Mouse (Mus musculus): ENCODE data around the gene S100a5. TPM values are rescaled to one million over a fixed set of nuclear protein-coding genes. Genes with fewer than 3 reads are reported as not detected.

The S100a5 gene
- total and polyA plus RNA-seq, 3 experiments: not detected

DNA sequence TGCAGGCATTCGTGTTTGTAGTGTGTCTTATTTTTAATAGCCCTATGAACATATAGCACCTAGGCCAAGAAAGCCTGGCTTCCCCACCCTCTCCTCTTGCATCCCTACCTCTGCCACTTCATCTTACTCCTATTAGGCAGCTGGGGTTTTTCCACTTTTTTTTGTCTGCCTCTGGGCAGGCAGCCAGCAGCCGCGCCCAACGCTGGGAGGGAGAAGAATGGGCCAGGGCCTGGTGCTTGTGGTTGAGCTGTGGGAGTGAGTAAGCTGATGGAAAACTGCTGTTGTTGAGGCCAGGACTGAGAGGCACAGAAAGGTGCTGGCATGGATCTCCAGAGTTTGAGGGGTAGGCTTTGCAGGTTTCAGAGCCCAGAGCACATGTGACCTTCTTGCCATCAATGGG is 3.9 kb upstream of the S100a5 start:
- dilution Hi-C loops (cut with MboI; ENCODE audit: extremely low pct_ligation_motif_present, extremely low pct_unique_long_range_greater_than_20kb, low sequenced_read_pairs): no loop called here
- H3K27ac ChIP-seq (ENCODE audit: insufficient read depth, low read depth): no peak overlapping the region
- TF ChIP-seq E2F4 (IDR thresholded peaks at IDR 0.05; ENCODE audit: insufficient replicate concordance, low read depth, low read length): no peak
- TF ChIP-seq POLR2AphosphoS2 (IDR thresholded peaks at IDR 0.05; ENCODE audit: low read depth, low read length): no peak
- TF ChIP-seq ELF1 (IDR thresholded peaks at IDR 0.05; ENCODE audit: low read depth, low read length): no peak
- no peak for TF ChIP-seq NELFE (IDR thresholded peaks at IDR 0.05; ENCODE audit: low read depth, low read length)
- no peak for TF ChIP-seq JUND (conservative IDR thresholded peaks at IDR 0.05; ENCODE audit: low read depth, low read length)
- TF ChIP-seq SIN3A (IDR thresholded peaks at IDR 0.05; ENCODE audit: low read length): no peak
- TF ChIP-seq CHD1 (IDR thresholded peaks at IDR 0.05; ENCODE audit: low read depth, low read length): no peak
- TF ChIP-seq ETS1 (conservative IDR thresholded peaks at IDR 0.05; ENCODE audit: low read depth, low read length): no peak
- no peak for TF ChIP-seq USF1 (IDR thresholded peaks at IDR 0.05; ENCODE audit: low read depth, low read length)
- TF ChIP-seq MXI1 (IDR thresholded peaks at IDR 0.05; ENCODE audit: low read depth, low read length): no peak
- TF ChIP-seq USF2 (conservative IDR thresholded peaks at IDR 0.05; ENCODE audit: low read depth, low read length): no peak
- TF ChIP-seq ZKSCAN1 (IDR thresholded peaks at IDR 0.05; ENCODE audit: borderline replicate concordance, low read depth, low read length): no peak
- TF ChIP-seq BHLHE40 (IDR thresholded peaks at IDR 0.05; ENCODE audit: low read depth, low read length): no peak
- TF ChIP-seq ZMIZ1 (IDR thresholded peaks at IDR 0.05; ENCODE audit: low read depth, low read length): no peak
- no peak overlapping the region for H3K4me3 ChIP-seq (replicated peaks in 1 of 3; ENCODE audit: low read depth in 2 of 3, low read length in 2 of 3, poor library complexity in 1 of 3)
- H3K9me3 ChIP-seq (replicated peaks; ENCODE audit: low read length): no peaks in the 10 kb centered on the region
- peaks cover 2% of the 10 kb centered on the region for H3K27me3 ChIP-seq (replicated peaks)
- H3K36me3 ChIP-seq (replicated peaks in 1 of 2; ENCODE audit: control insufficient read depth in 1 of 2, insufficient read depth in 1 of 2, low read length in 1 of 2): no peaks in the 10 kb centered on the region
- no peak for DNase-seq (ENCODE audit: extremely low read depth)
- in situ Hi-C loops (cut with MboI; ENCODE audit: low pct_ligation_motif_present, low pct_unique_long_range_greater_than_20kb, low sequenced_read_pairs): no loop called here
- H3K9ac ChIP-seq (ENCODE audit: insufficient read depth, low read depth): no peak overlapping the region
- no peak overlapping the region for H3K4me2 ChIP-seq (ENCODE audit: insufficient read depth, low read depth, poor library complexity, severe bottlenecking)
- peaks cover 0 to 21% of the 10 kb centered on the region in 2 experiments; a peak in 2 of 4 replicates for H3K4me1 ChIP-seq (ENCODE audit: control insufficient read depth in 1 of 2, insufficient read depth in 2 of 2)
- no peaks in the 10 kb centered on the region for H3K79me2 ChIP-seq (replicated peaks; ENCODE audit: control insufficient read depth, extremely low read depth, insufficient read depth, poor library complexity, severe bottlenecking)

DNA sequence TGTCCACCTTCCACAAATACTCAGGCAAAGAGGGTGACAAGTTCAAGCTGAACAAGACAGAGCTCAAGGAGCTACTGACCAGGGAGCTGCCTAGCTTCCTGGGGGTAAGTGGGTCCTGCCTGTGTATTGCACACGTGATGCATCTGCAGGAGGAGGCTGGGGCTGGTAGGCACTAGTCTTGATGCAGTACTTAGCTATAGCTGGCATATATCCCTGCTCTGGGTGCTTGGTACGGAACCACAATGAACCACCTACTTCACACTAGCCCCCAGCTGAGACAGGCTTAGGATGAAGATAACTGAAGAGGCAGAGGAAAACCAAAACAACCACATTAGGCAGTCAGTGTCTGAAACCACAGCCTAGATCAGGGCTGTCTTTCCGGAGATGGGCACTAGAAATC is 3.3 kb upstream of the S100a5 start:
- Histone ChIP-seq H3K36me3 (replicated peaks in 1 of 2; ENCODE audit: control insufficient read depth in 1 of 2, insufficient read depth in 1 of 2, low read length in 1 of 2) (no peaks in the 10 kb centered on the region), H3K4me2 (ENCODE audit: insufficient read depth, low read depth, poor library complexity, severe bottlenecking) (no peak overlapping the region), H3K79me2 (replicated peaks; ENCODE audit: control insufficient read depth, extremely low read depth, insufficient read depth, poor library complexity, severe bottlenecking) (no peaks in the 10 kb centered on the region), H3K9ac (ENCODE audit: insufficient read depth, low read depth) (no peak overlapping the region), H3K4me3 (replicated peaks in 1 of 3; ENCODE audit: low read depth in 2 of 3, low read length in 2 of 3, poor library complexity in 1 of 3) (no peak overlapping the region), H3K9me3 (replicated peaks; ENCODE audit: low read length) (no peaks in the 10 kb centered on the region), H3K27me3 (replicated peaks) (peaks cover 2% of the 10 kb centered on the region), H3K27ac (ENCODE audit: insufficient read depth, low read depth) (no peak overlapping the region), H3K4me1 (ENCODE audit: control insufficient read depth in 1 of 2, insufficient read depth in 2 of 2) (peaks cover 0 to 24% of the 10 kb centered on the region in 2 experiments; a peak in 2 of 4 replicates)
- in situ Hi-C loops (cut with MboI; ENCODE audit: low pct_ligation_motif_present, low pct_unique_long_range_greater_than_20kb, low sequenced_read_pairs): no loop called here
- TF ChIP-seq MXI1 (IDR thresholded peaks at IDR 0.05; ENCODE audit: low read depth, low read length): no peak
- TF ChIP-seq MEF2A (IDR thresholded peaks at IDR 0.05; ENCODE audit: borderline replicate concordance, low read depth, low read length): no peak
- TF ChIP-seq UBTF (IDR thresholded peaks at IDR 0.05; ENCODE audit: low read depth, low read length): no peak
- no peak for TF ChIP-seq MAZ (IDR thresholded peaks at IDR 0.05; ENCODE audit: low read depth, low read length)
- TF ChIP-seq ETS1 (conservative IDR thresholded peaks at IDR 0.05; ENCODE audit: low read depth, low read length): no peak
- no peak for TF ChIP-seq HCFC1 (IDR thresholded peaks at IDR 0.05; ENCODE audit: low read depth, low read length)
- no peak for TF ChIP-seq TBP (conservative IDR thresholded peaks at IDR 0.05; ENCODE audit: low read depth, low read length)
- no peak for TF ChIP-seq BHLHE40 (IDR thresholded peaks at IDR 0.05; ENCODE audit: low read depth, low read length)
- no peak for TF ChIP-seq ELF1 (IDR thresholded peaks at IDR 0.05; ENCODE audit: low read depth, low read length)
- TF ChIP-seq ZMIZ1 (IDR thresholded peaks at IDR 0.05; ENCODE audit: low read depth, low read length): no peak
- no peak for DNase-seq (ENCODE audit: extremely low read depth)
- dilution Hi-C loops (cut with MboI; ENCODE audit: extremely low pct_ligation_motif_present, extremely low pct_unique_long_range_greater_than_20kb, low sequenced_read_pairs): no loop called here

Measured in CH12.LX (cell line).